Mouse (Mus musculus): ENCODE results near the gene Hspb2.

Hspb2 gene

DNA sequence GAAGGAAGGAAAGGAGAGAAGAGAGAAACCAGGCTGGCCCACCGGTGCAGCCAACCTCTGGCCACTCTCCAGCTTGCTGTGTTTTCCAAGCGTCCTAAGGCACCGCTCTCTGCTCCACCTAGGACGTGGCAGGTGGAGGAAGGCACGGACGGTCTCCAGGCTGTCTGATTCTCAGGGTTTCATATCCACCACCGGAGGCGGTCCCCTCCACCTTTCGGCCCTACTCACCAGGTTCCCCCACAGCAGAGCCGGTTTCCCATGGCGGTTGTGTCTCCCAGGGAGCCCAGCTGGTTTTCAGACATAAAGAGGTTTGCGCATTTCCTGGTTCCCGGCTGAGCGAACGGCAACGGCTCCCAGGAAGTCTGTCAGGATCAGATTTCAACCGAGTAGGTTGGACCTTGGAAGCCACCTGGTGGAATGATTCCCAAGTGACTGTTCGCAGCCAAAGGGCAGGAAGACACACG lies 5.9 kb downstream of the Hspb2 start, which contains the start of gene 2310030G06Rik:
Gene 2310030G06Rik, minus strand, starts transcription at position 323 of the 464 bp plus-strand sequence.
- no peak for DNase-seq

DNA sequence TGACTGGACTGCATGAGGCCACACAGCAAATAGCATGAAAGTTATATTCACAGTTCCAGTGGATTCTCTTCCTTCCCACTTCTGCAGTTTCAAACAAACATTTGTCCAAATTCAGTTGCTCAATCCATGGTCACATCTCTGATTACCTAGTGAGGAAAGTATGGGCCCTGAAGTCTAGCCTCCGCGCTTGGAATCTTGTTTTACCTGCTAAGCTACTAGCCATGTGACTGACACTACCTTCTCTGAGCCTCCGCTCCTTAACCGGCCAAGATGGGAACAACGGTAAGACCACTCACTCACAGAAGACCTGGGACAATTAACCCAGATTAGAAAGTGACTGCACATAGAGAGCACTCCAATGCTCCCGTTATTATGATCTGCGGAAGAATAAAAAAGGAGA lies 6.3 kb downstream of the Hspb2 start:
- no peak for DNase-seq

DNA sequence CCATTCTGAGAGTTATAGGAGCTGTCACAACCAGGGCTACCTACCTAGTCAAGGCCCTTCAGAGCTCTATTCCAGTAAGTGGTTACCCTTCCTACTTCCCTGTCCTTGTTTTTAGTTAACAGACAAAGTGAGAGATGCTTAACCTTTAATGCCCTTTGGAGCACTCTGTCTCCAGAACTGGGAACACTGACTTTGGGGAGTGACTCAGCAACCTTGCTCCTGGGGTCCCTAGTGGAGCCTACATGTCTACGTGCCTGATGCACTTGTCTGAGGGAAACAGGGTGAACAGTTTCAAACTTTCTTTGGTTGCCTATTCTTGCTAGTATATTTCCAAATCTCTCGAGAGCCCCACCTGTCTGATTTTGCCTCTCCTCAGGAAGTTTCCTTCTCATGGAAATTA lies 9.4 kb downstream of the Hspb2 start:
- no peak for DNase-seq

DNA sequence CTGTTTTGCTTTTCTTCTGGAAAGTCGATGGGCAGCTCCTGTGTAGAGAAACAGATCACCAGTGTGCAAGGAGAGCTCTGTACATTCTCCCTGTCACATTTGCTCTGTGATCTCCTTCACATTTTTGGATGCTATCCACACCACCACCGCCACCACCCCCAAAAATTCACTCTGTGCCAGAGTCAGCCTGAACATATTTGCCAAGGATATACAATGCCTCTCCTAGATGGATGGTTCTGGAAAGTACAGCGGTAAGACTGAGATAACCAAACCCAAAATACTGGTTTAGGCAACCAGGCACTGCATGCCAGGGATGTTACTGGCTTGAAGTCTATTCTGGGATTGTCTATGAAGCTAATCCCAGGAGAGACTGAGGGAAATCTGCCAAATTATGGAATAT lies 9.9 kb downstream of the Hspb2 start:
- DNase-seq = no peak

DNA sequence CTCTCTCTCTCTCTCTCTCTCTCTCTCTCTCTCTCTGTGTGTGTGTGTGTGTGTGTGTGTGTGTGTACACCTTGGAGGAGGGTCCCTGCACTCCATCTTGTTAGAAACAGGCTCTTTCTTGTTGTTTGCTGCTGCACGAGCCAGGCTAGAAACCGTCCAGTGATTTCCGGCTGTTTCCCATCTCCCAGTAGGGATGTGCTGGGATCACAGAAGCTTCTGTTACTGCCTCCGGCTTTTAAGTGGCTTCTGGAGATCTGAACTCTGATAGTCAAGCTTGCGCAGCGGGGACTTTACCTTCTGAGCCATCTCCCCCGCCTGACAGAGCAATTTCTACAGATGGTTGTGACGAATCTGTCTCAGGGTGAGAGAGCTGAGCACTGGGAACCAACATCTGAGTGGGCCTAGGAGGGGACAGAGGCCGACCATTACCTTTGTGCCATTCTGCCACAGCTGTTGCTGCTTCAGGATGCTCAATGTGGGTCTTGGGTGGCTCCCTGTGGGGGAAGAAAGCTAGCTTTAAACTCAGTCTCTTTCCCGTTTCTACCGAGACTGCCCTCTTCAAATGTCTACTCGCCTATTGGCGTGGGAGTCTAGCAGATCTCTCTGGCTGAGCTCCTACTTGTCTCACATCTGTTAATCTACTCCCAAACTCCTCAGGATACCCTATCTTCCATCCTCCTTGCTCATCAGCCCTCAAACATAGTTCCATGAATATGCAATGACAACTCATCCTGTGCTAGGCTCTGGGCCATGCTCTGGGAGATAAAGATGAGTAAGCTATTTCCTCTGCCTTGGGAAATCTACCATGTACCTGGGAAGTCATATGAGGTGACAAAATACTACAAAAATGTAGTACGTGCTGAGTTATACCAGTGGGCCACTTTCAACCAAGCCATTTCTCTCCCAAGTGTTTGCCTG lies 11.0 kb downstream of the Hspb2 start:
- no peak for DNase-seq

DNA sequence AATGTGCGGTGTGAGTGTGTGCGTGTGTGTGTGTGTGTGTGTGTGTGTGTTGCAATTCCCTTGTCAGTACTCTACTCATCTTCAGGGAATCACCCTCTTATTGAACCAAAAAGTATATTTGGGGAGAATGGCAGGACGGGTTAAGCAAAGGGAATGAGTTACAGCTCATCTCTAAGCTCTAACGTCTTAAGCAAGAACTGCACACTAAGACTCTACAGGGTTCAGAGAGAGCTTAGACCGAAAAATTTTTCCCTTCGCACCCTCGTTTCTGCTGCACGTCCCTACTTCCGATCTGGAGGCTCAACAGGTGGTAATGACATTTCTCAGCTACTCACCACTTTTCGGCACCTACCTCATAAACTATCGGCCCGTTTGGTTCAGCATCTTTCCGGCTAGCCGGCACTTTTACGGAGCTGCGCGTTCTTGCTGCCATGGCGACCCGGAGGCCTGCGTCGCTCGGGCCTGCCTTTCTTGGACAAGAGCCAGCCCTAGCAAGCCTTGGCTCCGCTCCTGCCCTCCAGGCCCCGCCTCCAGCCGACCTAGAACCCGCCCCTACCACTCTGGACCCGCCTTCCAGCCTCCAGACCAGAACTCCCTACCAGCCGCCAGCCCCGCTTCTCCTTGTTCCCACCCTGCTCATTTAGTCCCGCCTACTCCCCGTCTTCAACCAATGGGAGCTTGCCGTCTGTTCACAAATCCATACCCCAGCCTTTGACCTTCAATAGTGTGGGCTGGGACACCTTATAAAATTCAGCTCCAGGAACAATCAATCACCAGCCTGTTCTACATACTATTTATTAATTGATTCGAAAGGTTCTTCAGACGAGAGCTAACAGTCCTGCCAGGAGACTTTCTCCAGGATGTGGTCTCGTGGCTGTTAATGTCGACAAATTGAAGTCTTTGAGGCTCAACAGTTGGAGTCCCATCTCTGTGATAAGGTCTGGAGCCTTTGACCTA lies 13.0 kb downstream of the Hspb2 start, which contains the start of gene Dixdc1:
Gene Dixdc1, minus strand, starts transcription at position 604 of the 957 bp plus-strand sequence.
- peak; percentile 88 for DNase-seq

DNA sequence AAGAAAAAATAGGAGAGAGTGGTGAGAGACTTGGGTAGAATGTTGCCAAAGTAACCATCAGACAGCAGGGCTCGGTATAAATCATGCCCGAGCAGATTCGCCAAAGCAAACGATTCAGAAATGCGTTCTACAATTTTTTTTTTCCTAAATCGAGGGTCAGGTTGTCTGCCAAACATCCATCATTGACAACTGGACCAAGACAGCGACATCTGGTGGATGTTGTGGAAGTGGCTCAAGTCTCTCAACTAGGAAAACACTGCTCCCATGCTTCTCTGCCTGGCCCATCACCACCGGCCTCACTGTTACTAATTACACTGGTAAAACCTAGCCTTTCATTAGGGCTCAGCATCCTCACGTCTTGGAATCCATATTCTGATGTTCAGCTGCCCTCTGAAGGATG lies 17.2 kb downstream of the Hspb2 start:
- DNase-seq = no peak

DNA sequence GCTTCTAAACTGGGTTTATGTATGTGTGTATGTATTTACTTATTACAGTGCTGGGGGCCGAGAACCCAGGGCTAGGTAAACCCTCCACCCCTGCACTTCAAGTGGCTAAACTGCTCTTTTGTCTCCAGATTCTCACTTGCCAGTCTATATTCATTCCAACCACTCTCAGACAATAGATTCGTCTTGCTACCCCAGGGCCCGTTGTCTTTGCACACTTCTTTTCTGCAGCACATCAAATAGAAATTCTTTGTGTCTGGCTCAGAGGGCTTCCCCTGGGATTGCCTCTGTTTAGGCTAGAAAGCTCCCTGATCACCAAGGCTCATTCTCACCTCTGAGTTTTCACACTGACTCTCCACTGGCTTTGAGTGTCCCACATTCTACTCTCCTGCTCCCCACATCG lies 19.6 kb downstream of the Hspb2 start:
- DNase-seq = no peak

DNA sequence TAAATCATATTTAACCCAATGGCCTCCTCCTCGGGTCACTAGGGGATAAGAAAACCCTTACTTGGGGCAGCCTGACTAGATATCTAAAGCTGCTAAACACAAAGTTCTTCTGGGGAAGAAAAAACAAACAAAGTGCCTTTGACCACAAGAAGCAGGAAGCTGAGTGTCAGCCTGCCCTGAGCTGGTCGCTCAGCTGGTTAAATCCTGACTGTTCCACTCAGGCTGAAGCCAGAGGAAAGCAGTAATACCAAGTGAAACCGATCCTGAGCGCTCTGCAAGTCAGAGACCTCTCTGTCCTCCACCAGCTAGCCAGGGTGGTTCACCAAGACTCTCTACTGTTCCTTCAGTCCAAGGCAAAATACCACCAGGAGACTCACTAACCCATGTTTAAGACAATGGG lies 22.6 kb downstream of the Hspb2 start:
- DNase-seq = no peak

DNA sequence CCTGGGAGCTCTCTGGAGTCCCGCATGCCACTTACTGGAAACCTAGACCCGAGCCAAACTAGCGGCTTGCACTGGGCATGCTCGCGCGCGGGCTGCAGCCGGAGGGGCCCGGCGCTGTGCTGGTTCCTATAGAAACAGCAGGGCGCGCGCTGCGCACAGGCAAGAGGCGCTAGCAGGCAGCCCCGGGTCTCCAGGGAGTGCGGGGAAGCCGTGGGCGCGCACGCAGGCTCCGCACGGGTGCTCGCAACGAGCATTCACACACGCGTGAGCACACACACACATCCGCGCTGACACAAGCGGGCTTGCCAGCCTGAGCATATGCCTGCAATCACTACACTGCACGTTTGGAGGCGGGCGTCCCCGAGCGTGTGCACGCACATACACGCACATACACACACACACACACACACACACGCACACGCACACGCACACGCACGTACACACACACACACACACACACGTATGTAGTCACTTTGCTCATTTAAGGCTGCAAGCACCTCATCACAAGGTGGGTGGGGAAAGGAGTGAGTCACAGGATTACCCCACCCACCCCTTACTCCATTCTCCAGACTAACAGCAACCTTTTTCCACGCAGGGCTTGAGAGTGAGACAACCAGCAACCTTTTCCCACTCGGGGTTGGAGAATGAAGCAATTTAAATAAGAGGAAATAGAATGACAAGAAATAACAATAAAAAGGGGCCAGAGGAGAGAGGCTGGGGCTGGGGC lies 24.1 kb downstream of the Hspb2 start:
- DNase-seq = peak; percentile 91

DNA sequence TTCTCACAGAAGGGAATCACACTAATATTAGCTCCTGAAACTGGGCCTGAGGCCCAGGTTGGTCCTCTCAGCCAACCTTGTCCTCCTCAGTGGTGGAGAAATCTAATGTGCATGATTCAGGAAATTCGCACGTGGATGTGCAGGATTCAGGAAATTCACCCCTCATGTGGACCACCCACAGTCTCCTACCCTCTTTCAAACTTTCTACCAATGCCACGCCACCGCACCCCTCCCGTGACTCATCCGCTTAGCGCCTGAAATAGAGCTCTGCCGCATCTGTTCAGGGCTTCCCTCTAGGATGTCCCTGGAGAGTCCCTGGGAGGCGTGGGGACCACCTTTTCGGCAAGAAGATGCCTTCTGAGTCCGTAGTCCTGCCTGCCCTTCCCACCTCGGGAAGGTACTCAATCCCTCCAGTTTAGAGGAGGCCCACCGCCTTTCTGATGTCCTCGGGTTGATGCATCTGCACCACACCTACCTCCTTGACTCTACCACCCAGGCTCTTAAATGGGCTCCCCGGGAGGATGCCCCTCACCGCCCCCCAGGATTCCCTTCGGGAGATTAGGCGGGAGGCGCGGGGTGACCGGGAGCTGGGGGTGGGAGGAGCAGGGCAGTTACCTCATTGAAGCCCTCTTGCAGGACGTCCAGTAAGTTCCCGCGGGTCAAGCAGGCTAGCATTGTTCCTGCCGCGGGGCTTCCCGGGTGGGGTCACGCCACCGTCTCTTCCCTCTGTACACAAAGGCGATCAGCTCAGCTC lies 24.8 kb downstream of the Hspb2 start:
- peak; percentile 70 for DNase-seq

DNA sequence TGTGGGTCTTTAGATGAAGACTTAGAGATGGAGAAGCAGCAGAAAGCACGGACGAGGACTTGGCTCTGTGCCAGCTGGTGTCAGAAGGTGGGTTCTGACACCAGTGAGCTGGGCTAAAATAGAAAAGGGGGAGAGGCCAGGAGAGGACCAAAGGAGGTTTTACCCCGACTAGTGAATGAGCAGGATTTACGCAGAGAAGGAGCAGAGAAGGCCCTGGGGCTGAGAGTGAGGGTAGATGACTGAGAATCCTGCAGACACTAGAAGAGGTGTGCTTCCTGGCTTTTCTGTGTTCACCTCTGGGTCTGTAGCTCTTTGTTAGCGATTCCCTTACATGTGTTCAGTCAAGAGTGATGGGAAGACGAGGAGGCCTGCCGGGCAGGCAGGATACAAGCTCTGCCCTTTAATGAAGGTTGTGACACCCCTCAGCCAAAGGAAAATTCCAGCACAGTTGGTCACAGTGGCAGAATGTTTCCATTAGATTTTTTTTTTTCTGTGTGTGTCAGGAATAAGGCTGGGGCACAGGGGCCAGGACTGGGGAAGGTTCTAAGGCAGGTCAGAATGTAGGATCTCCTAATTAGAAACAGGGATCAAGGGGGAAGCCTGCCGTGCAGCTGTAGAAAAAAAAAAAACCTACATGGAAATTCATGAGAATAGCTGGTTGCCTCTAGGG lies 26.1 kb downstream of the Hspb2 start:
- no peak for DNase-seq

DNA sequence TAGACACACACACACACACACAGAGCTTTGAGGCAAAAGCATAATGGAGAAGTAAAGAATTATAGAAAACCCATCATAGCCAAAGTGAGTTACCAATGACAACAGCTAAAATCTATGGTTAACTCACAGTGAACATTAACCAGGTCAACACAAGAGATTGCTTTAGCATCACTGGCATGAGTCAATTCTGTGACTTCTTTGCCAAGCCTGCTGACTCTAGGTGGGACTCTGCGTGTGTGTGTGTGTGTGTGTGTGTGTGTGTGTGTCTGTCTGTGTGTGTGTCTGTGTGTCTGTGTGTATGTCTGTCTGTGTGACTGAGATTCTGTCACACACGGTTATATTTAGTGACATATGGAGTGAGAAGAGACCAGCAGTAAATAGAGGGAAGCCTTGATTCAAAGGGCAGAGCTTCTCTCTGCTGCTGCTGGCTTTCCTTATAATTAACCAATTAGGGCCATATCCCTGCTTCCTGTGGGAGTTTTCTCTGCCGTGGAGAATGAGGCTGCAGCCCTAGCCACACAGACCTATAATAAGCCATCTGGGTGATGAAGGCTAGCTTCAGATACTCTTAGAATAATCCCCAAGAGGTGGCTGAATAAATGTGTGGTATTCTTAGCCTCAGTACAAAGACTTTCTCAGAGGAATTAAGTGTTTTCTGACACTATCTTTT lies 27.4 kb downstream of the Hspb2 start:
- no peak for DNase-seq

DNA sequence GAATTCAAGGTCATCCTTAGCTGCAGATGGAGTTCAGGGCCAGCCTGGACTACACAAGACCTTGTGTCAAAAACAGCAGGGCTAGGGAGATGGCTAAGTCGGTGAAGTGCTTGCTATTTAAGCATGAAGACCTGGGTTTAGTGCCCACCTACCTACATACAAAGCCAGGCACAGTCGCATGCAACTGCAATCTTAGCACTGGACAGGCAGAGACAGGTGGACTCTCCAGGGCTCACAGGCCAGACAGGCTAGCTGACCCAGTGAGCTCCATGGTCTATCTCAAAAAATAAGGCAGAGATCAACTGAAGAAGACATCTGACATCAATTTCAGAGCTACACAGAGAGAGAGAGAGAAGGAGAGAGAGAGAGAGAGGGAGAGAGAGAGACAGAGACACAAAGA lies 28.0 kb downstream of the Hspb2 start:
- no peak for DNase-seq

DNA sequence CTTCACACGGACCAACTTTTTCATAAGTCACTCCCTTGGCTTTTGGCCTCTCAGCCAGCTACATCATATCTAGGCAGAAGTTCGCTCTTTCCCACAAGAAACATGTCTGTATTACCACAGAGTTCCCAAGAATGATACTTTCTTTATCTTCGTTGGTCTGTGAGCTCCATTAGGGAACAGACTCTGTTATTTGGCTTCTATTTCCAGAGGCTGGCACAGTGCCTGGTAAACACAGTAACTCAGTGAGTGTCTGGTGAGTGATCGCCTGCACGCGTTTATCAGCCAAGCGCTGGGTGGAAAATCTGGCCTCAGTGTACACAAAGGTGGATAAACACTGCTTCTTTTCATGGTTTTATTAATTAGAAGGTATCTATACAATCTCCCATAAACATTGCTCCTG lies 28.7 kb downstream of the Hspb2 start:
- peak; percentile 69 for DNase-seq

DNA sequence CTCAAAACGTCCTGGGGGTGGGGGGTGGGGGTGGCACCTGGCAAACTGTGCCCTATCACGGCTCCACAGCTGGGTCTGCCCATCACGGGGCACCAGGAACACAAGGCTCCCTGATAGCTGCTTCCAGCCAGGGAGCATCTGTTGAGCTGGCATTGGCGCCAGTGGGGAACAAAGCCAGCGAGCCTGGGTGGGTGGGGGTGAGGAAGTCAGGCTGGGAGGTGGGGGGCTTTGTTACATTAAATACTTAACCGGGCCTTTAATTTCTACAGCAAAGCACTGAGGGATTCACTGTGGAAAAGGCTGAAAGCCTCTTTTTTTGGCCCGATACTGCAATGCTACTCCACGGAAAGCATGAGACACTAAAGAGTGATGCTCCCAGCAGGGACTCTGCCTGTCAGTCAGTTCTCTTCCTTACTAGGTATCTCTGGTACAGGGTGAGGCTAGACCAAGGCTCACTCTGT lies 29.7 kb downstream of the Hspb2 start:
- DNase-seq = no peak

DNA sequence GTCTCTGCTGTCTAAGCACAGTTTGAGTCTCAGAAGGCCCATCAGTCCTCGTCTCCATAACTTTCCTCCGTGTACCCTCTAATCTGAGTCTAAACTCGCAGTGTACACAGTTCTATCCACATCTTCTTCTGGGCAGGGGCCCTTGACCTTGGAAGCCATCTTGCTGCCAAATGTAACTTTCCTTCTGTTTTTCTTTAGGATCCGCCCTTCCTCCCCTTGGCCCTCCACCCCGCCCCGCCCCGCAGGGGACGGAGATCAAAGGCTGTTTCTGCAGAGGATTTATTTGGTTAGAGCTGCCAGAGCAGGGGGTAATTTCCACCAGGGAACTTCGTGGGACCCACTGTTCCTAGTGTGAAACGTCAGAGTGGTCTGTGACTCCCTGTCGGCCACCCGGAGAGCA lies 31.1 kb downstream of the Hspb2 start:
- DNase-seq = no peak

DNA sequence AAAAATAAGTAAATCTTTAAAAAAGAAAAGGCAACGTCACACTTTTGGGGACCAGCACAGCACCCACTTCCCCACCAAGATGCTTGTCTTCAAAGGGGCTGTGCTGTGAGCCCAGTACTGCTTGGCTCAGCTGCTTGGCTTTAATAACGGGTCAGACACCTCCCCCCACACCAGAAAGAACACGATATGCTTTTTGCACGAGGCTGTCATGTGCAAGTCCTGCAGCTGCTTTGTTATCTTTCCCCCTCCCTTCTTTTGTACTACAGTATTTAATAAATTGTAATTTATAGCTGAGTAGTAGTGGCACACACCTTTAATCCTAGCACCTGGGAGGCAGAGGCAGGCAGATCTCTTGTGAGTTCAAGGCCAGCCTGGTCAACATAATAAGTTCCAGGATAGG lies 33.3 kb downstream of the Hspb2 start:
- DNase-seq = no peak

DNA sequence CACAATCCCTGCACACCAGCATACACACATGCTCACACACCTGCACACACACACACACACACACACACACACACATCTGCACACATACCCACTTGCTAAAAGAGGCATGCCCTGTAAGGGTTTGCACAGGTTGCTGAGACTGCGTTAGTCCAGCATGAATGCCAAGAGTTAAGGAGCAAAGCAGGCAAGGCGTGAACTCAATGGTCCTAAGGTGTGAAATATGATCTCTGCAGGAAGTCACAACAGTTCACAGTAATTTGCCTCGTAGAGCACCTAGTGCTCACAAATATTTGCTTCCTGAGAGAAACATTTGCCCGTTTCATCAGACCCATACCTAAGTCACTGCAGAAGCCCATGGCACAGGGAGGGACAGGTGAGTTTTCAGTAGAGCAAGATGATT lies 38.0 kb downstream of the Hspb2 start:
- no peak for DNase-seq

DNA sequence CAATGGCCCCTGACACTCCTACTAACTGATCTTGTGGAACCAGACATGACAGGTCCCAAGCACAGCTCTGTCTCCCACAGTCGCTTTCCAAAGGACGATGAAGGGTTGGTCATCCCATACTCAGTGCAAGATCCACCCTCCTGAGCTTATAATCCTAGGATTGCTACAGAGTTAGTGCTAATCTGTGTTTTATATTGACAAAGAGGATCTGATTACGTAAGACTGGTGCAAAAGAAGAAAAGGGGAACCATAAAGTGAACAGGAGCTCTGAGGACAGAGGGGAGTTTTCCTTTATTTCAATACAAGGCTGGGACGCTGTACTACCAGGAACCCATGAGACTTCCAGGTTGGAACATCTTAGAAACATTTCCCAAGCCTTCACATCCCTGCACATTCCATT lies 40.8 kb downstream of the Hspb2 start:
- no peak for DNase-seq

DNA sequence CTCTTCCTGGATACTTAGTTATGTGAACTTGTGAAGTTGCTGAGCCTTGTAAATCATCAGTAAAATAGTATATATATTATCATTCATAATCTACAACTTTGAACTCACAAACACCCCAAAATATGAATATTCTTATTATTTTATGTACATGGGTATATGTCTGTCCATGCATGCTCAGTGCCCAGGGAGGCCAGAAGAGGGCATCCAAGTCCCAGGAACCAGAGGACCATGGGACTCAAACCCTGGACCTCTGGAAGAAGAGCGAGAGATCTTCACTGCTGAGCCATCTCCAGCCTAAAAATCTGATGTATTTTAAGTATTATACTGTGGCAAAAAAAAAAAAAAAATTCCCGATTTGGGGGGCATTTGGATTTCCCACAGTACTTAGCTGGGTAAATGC lies 43.0 kb downstream of the Hspb2 start:
- DNase-seq = peak; percentile 35

All from right cerebral cortex, postnatal 14 days (tissue).